Mouse (Mus musculus) neural tube, embryonic 15.5 days (tissue): ENCODE measurements at regions not wholly inside any gene's neighbourhood (a gene's known extent, or its start where the extent isn't known, plus 50 kb on each side); places are given as distances from the start of the nearest gene placed in this dataset.
"Not testable (repeated sequence)": the region's sequence is repeated elsewhere in the genome, so short reads cannot be mapped to it uniquely, and the experiment has no call there.

Experiments
- ATAC-seq: fragments of 200-750 bp; cut with Nextera tagmentation; 2 replicates; pipeline ENCODE4 v1.8.0; 2017; ENCODE audit warnings: mild to moderate bottlenecking, moderate TSS enrichment, moderate library complexity; ENCODE audit not compliant: low FRiP score
- H3K27ac ChIP-seq: fragments of 300-500 bp; sonication (generic); replicated peaks from 2 replicates; pipeline ENCODE4 v1.5.1; 2015; ENCODE audit warnings: mild to moderate bottlenecking, inconsistent platforms
- H3K27me3 ChIP-seq: fragments of 300-500 bp; sonication (generic); replicated peaks from 2 replicates; pipeline ENCODE4 v1.6.1; 2015; ENCODE audit warnings: inconsistent platforms
- H3K36me3 ChIP-seq: fragments of 300-500 bp; sonication (generic); 2 replicates; pipeline ENCODE4 v1.6.1; 2015; ENCODE audit warnings: inconsistent platforms
- H3K4me1 ChIP-seq: fragments of 300-500 bp; sonication (generic); 2 replicates; pipeline ENCODE4 v1.6.1; 2015; ENCODE audit warnings: inconsistent platforms
- H3K4me2 ChIP-seq: fragments of 300-500 bp; sonication (generic); 2 replicates; pipeline ENCODE4 v1.6.1; 2015; ENCODE audit warnings: inconsistent platforms, mild to moderate bottlenecking, moderate library complexity
- H3K4me3 ChIP-seq: fragments of 300-500 bp; sonication (generic); replicated peaks from 2 replicates; pipeline ENCODE4 v1.5.1; 2015; ENCODE audit warnings: mild to moderate bottlenecking, inconsistent platforms
- H3K9ac ChIP-seq: fragments of 300-500 bp; sonication (generic); replicated peaks from 2 replicates; pipeline ENCODE4 v1.6.1; 2015; ENCODE audit warnings: mild to moderate bottlenecking, inconsistent platforms
- H3K9me3 ChIP-seq: fragments of 300-500 bp; sonication (generic); replicated peaks from 2 replicates; pipeline ENCODE4 v1.6.1; 2016; ENCODE audit warnings: inconsistent platforms
- WGBS: fragments of 180-500 bp; shearing (Covaris S2); methylation state at CpG from one replicate; pipeline ENCODE4 v1.1.7; 2015; ENCODE audit warnings: mixed read lengths; 5-methylcytosine and 5-hydroxymethylcytosine counted together

DNA sequence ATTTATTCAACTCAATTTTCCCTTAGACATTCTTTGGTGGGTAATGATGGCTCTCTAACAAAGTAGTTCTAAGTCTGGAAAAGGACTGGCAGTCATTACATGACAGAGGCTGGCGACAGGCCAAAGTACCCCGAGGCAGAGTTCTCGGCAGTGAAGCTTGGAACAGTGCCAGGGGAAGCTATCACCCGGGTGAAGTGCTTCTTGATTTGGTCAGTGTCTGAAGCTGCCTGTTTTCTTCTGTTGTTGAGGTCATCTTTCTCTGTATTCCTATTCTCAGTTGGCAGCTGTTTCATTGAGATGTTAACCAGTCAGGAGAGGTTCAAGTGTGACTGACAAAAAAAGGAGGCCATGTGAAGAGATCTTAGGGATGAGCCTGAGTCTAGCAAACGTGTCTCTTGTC is 276.6 kb downstream of the Cetn3 start:
- Histone ChIP-seq H3K9me3 (no peaks in the 10 kb centered on the region), H3K27ac (no peak overlapping the region), H3K27me3 (no peaks in the 10 kb centered on the region), H3K4me2 (no peak overlapping the region), H3K36me3 (no peaks in the 10 kb centered on the region), H3K9ac (no peak overlapping the region), H3K4me3 (no peak overlapping the region), H3K4me1 (peaks cover 11% of the 10 kb centered on the region; the same call in 1 of the 2 replicates)
- WGBS: 8% methylated on average over 5 of the region's 5 CpGs
- no peak for ATAC-seq

DNA sequence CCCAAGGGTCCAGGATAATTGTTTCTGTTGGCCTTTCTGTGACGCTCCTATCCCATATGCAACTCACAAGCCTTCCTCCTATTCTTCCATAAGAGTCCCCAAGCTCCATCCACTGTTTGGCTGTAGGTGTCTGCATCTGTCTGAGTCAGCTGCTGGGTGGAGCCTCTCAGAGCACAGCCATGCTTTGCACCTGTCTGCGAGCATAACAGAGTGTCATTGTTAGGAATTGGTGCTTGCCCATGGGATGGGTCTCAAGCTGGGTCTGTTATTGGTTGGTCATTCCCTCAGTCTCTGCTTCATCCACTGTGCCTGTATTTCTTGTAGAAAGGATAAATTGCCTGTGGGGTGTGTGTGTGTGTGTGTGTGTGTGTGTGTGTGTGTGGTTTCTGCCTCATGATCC is 281.0 kb downstream of the Cetn3 start:
- not testable (repeated sequence) for H3K4me3 ChIP-seq, H3K9me3 ChIP-seq, H3K4me2 ChIP-seq, H3K9ac ChIP-seq, H3K27ac ChIP-seq, H3K4me1 ChIP-seq, ATAC-seq, H3K27me3 ChIP-seq, H3K36me3 ChIP-seq
- WGBS: 94% methylated on average over 2 of the region's 2 CpGs

GRCm38 (mm10) chr13:82066174-82066573 is 283.3 kb downstream of the Cetn3 start:
- 37% methylated on average over 1 of the region's 1 CpGs for WGBS
- no peak overlapping the region for H3K9ac ChIP-seq
- no peak overlapping the region for H3K4me2 ChIP-seq
- no peak overlapping the region for H3K27ac ChIP-seq
- no peaks in the 10 kb centered on the region for H3K9me3 ChIP-seq
- ATAC-seq: no peak
- H3K27me3 ChIP-seq: no peaks in the 10 kb centered on the region
- H3K36me3 ChIP-seq: no peaks in the 10 kb centered on the region
- no peaks in the 10 kb centered on the region for H3K4me1 ChIP-seq
- no peak overlapping the region for H3K4me3 ChIP-seq

DNA sequence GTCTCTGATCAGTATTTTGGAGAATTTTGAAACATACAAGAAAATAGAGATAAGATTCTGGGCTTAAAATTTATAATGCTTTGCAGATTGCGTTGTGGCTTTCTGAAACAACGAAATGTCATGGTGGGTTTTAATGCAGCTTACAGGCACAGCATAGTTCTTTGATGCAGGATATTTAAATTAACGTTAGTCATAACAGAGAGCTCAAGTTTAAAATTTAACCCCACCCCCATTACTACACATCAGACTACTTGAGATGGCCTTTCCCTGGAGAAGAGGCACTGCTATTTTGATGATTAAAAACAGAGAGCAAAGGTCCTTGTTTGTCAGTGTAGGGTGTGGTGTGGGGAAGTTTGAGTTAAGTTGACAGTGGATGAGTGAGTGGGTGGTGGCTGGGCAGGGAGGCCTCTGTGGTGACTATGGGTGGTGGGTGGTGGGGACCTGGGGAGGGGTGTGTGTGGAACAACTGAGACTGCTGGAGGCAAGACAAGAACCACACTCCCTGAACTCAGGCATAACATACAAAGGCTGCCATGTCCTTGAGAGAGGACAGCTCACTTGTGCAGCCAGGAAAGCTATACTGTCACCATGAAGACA is 283.9 kb downstream of the Cetn3 start:
- H3K36me3 ChIP-seq: no peaks in the 10 kb centered on the region
- no peak overlapping the region for H3K27ac ChIP-seq
- no peaks in the 10 kb centered on the region for H3K4me1 ChIP-seq
- H3K4me3 ChIP-seq: no peak overlapping the region
- no peaks in the 10 kb centered on the region for H3K27me3 ChIP-seq
- 93% methylated on average over 3 of the region's 3 CpGs for WGBS
- H3K9me3 ChIP-seq: no peaks in the 10 kb centered on the region
- no peak overlapping the region for H3K9ac ChIP-seq
- no peak overlapping the region for H3K4me2 ChIP-seq
- no peak for ATAC-seq

GRCm38 (mm10) chr13:82072449-82072848 is 289.6 kb downstream of the Cetn3 start:
- ATAC-seq: no peak
- H3K27me3 ChIP-seq: no peaks in the 10 kb centered on the region
- no peak overlapping the region for H3K9ac ChIP-seq
- H3K4me3 ChIP-seq: no peak overlapping the region
- no peaks in the 10 kb centered on the region for H3K9me3 ChIP-seq
- WGBS: 97% methylated on average over 1 of the region's 1 CpGs
- no peaks in the 10 kb centered on the region for H3K4me1 ChIP-seq
- no peaks in the 10 kb centered on the region for H3K36me3 ChIP-seq
- H3K4me2 ChIP-seq: no peak overlapping the region
- H3K27ac ChIP-seq: no peak overlapping the region

- H3K36me3 ChIP-seq: no peaks in the 10 kb centered on the region
- H3K4me2 ChIP-seq: no peak overlapping the region
- H3K9me3 ChIP-seq: no peaks in the 10 kb centered on the region
- H3K27ac ChIP-seq: no peak overlapping the region
- ATAC-seq: no peak
- no peak overlapping the region for H3K9ac ChIP-seq
- H3K27me3 ChIP-seq: no peaks in the 10 kb centered on the region
- H3K4me3 ChIP-seq: no peak overlapping the region
- H3K4me1 ChIP-seq: no peaks in the 10 kb centered on the region
Observed at GRCm38 (mm10) chr13:82073343-82073742, 290.5 kb downstream of the Cetn3 start.

DNA sequence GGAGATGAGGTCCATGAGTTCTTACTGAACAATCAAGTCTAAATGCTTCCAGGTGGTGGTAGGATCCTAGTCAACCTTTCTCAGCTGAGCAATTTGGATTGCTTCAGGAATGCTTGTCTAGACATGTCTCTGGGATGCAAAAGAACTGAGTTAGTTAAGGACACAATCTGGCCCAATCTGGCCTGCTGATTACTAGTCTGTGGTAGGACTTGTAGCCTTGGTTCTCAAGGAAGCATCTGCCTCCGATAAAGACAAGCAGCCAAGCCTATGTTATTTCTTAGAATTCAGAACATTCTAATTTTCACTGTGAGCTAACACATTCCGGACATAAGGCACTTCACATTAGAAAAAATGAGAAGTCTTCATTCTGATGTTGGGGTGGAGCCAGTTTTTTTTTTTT is 298.5 kb downstream of the Cetn3 start:
- Histone ChIP-seq H3K27ac (no peak overlapping the region), H3K4me3 (no peak overlapping the region), H3K36me3 (no peaks in the 10 kb centered on the region), H3K9ac (no peak overlapping the region), H3K27me3 (no peaks in the 10 kb centered on the region), H3K4me1 (no peaks in the 10 kb centered on the region), H3K4me2 (no peak overlapping the region), H3K9me3 (no peaks in the 10 kb centered on the region)
- no peak for ATAC-seq
- 92% methylated on average over 2 of the region's 2 CpGs for WGBS

GRCm38 (mm10) chr13:82087635-82088034 is 304.8 kb downstream of the Cetn3 start:
- H3K4me1 ChIP-seq: no peaks in the 10 kb centered on the region
- WGBS: 91% methylated on average over 3 of the region's 3 CpGs
- no peaks in the 10 kb centered on the region for H3K27me3 ChIP-seq
- no peak overlapping the region for H3K9ac ChIP-seq
- H3K36me3 ChIP-seq: no peaks in the 10 kb centered on the region
- no peak overlapping the region for H3K4me2 ChIP-seq
- no peak for ATAC-seq
- no peak overlapping the region for H3K4me3 ChIP-seq
- H3K9me3 ChIP-seq: no peaks in the 10 kb centered on the region
- no peak overlapping the region for H3K27ac ChIP-seq

DNA sequence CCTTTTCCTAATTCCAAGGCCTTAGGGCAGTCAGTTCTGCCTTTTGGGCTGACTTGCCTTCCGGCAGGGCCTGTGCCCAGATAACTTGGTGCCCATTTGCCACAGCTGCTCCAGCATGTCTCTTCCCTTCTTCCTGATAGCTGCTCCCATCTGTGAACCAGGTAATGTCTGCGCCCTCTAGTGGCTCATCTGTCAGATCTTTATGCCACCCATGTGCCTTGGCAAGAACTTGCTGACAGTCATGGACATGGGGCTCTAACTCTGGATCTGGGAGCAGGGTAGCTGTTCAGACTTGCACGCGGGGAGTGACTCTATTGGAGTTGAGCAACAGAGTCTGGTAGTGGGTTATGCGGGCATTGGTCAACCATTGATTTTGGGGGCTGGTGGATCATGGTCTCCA is 309.3 kb downstream of the Cetn3 start:
- Histone ChIP-seq H3K36me3 (no peaks in the 10 kb centered on the region), H3K9ac (no peak overlapping the region), H3K4me1 (no peaks in the 10 kb centered on the region), H3K27ac (no peak overlapping the region), H3K4me2 (no peak overlapping the region), H3K4me3 (no peak overlapping the region), H3K27me3 (no peaks in the 10 kb centered on the region), H3K9me3 (no peaks in the 10 kb centered on the region)
- WGBS: 85% methylated on average over 5 of the region's 5 CpGs
- no peak for ATAC-seq

- Histone ChIP-seq H3K4me2 (no peak overlapping the region), H3K9ac (no peak overlapping the region), H3K36me3 (no peaks in the 10 kb centered on the region), H3K9me3 (no peaks in the 10 kb centered on the region), H3K4me3 (no peak overlapping the region), H3K4me1 (no peaks in the 10 kb centered on the region), H3K27ac (no peak overlapping the region), H3K27me3 (no peaks in the 10 kb centered on the region)
- ATAC-seq: peak; percentile 69; the same call in 1 of the 2 replicates
- WGBS: 37% methylated on average over 2 of the region's 2 CpGs
Observed at GRCm38 (mm10) chr13:82106032-82106431, 323.2 kb downstream of the Cetn3 start.

DNA sequence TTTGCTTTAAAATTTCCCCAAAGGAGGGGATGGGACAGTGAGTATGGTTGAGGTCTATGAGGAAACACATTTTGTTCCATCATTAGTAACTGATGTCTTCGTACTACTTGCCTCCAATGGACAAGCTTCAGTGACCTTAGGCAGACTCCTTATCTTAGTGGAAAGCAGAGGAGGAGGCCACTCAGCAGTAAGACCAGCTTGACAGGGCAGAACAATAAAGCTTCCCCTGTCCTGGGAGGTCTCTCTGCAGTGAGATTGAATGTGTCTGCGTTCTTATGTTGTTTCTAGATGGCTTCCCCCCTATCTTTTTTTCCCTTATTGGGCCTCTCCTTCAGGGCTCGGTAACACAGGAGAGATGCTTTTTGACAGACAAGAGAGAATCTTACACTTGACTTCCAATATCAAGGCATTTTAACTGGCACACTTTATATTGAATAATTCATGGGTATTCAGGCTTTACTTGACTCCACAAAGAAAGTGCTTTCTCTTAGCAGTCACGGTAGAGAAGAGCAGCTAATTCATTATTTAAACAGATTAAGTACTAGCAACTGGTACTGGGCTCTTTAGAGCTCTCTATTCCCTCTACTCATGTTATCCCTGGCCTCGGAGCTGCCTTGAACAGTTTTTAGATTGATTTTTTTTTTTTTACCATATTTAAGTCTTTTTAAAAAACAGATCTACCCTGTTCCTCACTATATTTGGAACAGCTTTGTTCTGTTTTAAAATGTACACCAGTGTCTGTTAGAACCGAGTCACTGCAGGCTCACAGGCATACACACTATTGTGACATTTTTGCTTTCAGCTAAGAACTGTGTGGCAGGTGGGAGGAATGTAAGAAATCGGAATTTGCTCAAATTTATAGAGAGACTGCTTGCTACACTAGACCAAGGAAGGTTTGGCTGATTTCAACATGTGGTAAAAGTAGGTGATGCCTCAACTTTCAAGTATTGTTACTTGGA is 347.2 kb downstream of the Cetn3 start:
- Histone ChIP-seq H3K27me3 (no peaks in the 10 kb centered on the region), H3K9ac (no peak overlapping the region), H3K4me2 (no peak overlapping the region), H3K4me3 (no peak overlapping the region), H3K27ac (no peak overlapping the region), H3K4me1 (no peaks in the 10 kb centered on the region), H3K9me3 (no peaks in the 10 kb centered on the region), H3K36me3 (no peaks in the 10 kb centered on the region)
- no peak for ATAC-seq
- 43% methylated on average over 7 of the region's 7 CpGs for WGBS
